Mouse (Mus musculus): ENCODE measurements around the gene Dhps. TPM values are rescaled to one million over a fixed set of nuclear protein-coding genes. Genes with fewer than 3 reads are reported as not detected.

Dhps gene
- polyA plus RNA-seq, 1 experiment, result 36.1 TPM

GRCm38 (mm10) chr8:85086238-85086637, 14.7 kb downstream of the Dhps start:
- TF ChIP-seq CTCF (IDR thresholded peaks at IDR 0.05; ENCODE audit: borderline replicate concordance, insufficient read depth, low read length), result no peak
- no peak for TF ChIP-seq POLR2A (IDR thresholded peaks at IDR 0.05; ENCODE audit: low read depth, low read length)

DNA sequence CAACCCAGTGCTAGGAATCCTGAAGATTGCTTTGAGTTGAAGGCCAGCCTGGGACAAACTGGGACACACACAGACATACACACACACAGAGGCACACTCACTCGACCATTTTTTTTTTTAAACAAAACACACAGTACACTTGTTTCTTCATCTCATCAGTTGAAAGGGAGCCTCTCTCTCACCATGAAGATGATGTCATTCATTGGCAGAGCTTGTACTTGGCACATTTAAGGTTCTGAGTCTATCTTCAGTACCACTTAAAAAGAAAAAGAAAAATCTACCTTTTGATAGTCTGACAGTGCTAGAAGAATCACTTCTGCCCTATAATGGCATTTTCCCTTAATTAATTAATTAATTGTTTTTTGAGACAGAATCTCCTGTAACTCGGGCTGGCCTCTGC, 17.2 kb downstream of the Dhps start:
- H3K4me3 ChIP-seq (ENCODE audit: insufficient read depth, low read length), result no peak overlapping the region
- TF ChIP-seq CTCF (IDR thresholded peaks at IDR 0.05; ENCODE audit: borderline replicate concordance, insufficient read depth, low read length) (no peak), POLR2A (IDR thresholded peaks at IDR 0.05; ENCODE audit: low read depth, low read length) (no peak)

More at GRCm38 (mm10) chr8:85086238-85086637, 14.7 kb downstream of the Dhps start:
- Histone ChIP-seq H3K27ac (ENCODE audit: insufficient read depth, low read length) (no peak overlapping the region), H3K4me1 (ENCODE audit: control insufficient read depth, insufficient read depth, low read length) (peaks cover 7% of the 10 kb centered on the region; the same call in 1 of the 2 replicates), H3K4me3 (ENCODE audit: insufficient read depth, low read length) (no peak overlapping the region)

DNA sequence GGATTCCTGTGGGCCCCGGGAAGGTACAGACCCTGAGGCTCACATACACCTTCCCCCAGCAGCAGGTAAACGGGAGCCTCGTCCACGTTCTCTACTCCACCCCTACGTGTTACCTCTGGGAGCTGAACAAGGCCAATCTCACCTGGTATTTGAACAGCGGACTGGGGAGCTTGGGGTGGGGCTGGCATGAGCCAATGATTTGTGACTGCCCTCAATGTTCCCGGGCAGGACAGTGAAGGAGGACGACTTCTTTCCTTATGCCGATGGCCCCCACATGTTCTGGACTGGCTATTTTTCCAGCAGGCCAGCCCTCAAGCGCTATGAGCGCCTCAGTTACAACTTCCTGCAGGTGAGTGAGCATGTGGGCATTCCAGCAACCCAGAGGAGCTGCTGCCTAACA, 19.3 kb downstream of the Dhps start:
- Histone ChIP-seq H3K4me1 (ENCODE audit: control insufficient read depth, insufficient read depth, low read length) (no peaks in the 10 kb centered on the region), H3K27ac (ENCODE audit: insufficient read depth, low read length) (no peak overlapping the region), H3K4me3 (ENCODE audit: insufficient read depth, low read length) (no peak overlapping the region)
- TF ChIP-seq POLR2A (IDR thresholded peaks at IDR 0.05; ENCODE audit: low read depth, low read length) (no peak), CTCF (IDR thresholded peaks at IDR 0.05; ENCODE audit: borderline replicate concordance, insufficient read depth, low read length) (no peak)

More for the DNA sequence above, 17.2 kb downstream of the Dhps start:
- Histone ChIP-seq H3K4me1 (ENCODE audit: control insufficient read depth, insufficient read depth, low read length) (peaks cover 5% of the 10 kb centered on the region; the same call in 1 of the 2 replicates), H3K27ac (ENCODE audit: insufficient read depth, low read length) (no peak overlapping the region)

DNA sequence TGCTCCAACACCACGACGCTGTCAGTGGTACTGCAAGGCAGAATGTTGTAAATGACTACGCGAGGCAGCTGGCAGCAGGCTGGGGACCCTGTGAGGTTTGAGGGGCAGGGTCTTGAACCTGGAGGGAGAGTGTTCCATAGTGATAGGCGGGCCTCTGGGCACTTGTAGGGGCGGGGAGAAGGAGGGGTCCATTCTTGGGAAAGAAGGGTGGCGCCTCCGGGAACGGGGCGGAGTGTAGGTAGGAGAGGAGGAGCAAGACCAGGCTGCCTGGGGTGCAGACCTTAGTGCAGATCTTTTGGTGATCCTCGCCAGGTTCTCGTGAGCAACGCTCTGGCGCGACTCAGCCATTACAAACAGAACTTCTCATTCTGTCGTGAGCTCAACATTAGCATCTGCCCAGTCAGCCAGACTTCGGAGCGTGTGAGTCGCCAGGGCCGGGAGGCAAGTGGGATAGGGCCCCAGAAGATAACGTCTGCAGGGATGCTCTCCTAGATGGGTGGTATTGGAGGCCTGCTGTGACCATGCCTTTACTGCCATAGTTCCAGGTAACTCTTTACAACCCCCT, 20.1 kb downstream of the Dhps start:
- Histone ChIP-seq H3K27ac (ENCODE audit: insufficient read depth, low read length) (no peak overlapping the region), H3K4me3 (ENCODE audit: insufficient read depth, low read length) (no peak overlapping the region), H3K4me1 (ENCODE audit: control insufficient read depth, insufficient read depth, low read length) (no peaks in the 10 kb centered on the region)
- TF ChIP-seq POLR2A (IDR thresholded peaks at IDR 0.05; ENCODE audit: low read depth, low read length) (no peak), CTCF (IDR thresholded peaks at IDR 0.05; ENCODE audit: borderline replicate concordance, insufficient read depth, low read length) (no peak)

- TF ChIP-seq POLR2A (IDR thresholded peaks at IDR 0.05; ENCODE audit: low read depth, low read length), result no peak
- TF ChIP-seq CTCF (IDR thresholded peaks at IDR 0.05; ENCODE audit: borderline replicate concordance, insufficient read depth, low read length), result no peak
- no peak overlapping the region for H3K4me3 ChIP-seq (ENCODE audit: insufficient read depth, low read length)
- H3K4me1 ChIP-seq (ENCODE audit: control insufficient read depth, insufficient read depth, low read length), result no peaks in the 10 kb centered on the region
- no peak overlapping the region for H3K27ac ChIP-seq (ENCODE audit: insufficient read depth, low read length)
Measured at GRCm38 (mm10) chr8:85095051-85095450, 23.5 kb downstream of the Dhps start.

DNA sequence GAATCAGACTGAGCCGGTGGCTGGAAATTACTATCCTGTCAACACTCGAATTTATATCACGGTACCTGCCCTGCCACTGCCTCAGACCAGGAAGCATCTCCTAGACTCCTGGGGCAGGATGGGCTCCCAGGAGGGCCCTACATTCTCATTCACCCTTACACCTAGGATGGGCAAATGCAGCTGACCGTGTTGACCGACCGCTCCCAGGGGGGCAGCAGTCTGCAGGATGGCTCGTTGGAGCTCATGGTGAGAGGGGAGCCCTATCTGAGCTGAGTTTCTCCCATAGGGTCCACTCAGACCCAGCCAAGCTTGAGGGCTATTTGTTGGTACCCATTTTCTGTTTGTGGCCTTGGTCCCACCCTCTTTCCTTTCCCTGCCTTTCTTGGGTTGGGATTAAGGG, 24.0 kb downstream of the Dhps start:
- Histone ChIP-seq H3K4me1 (ENCODE audit: control insufficient read depth, insufficient read depth, low read length) (no peaks in the 10 kb centered on the region), H3K27ac (ENCODE audit: insufficient read depth, low read length) (no peak overlapping the region), H3K4me3 (ENCODE audit: insufficient read depth, low read length) (no peak overlapping the region)
- TF ChIP-seq CTCF (IDR thresholded peaks at IDR 0.05; ENCODE audit: borderline replicate concordance, insufficient read depth, low read length), result no peak
- TF ChIP-seq POLR2A (IDR thresholded peaks at IDR 0.05; ENCODE audit: low read depth, low read length), result no peak

DNA sequence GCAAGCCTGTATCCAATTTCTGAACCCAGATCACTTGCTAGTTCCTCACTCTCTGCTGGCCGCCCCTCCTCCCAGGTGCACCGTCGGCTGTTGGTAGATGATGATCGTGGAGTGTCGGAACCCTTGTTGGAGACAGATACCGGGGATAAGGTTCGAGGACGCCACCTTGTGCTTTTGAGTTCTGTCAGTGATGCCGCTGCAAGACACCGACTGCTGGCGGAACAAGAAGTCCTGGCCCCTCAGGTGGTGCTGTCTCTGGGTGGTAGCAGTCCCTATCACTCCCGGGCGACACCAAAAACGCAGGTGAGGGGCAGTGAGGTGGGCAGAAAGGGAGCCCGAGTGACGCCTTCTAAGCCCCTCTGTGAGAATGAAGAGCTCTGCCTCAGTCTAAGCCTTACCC, 24.6 kb downstream of the Dhps start:
- Histone ChIP-seq H3K4me1 (ENCODE audit: control insufficient read depth, insufficient read depth, low read length) (no peaks in the 10 kb centered on the region), H3K4me3 (ENCODE audit: insufficient read depth, low read length) (no peak overlapping the region), H3K27ac (ENCODE audit: insufficient read depth, low read length) (no peak overlapping the region)
- TF ChIP-seq POLR2A (IDR thresholded peaks at IDR 0.05; ENCODE audit: low read depth, low read length) (no peak), CTCF (IDR thresholded peaks at IDR 0.05; ENCODE audit: borderline replicate concordance, insufficient read depth, low read length) (no peak)

DNA sequence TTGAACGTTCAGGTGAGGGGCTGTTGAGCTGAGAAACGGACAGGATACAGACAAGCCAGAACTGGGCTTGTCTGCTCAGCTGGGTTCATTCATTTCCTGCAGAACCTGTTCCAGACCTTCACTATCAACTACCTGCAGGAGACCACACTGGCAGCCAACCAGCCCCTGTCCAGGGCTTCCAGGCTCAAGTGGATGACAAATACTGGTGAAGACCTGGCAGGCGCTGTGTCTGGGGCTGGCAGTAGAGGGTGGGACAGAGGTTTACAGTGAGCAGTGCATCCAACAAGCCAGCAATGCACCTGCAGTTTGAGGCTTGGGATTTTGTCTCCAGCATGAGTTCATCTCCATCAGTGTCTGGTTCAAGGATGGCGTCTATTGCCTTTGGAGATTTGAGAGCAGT, 25.3 kb downstream of the Dhps start:
- TF ChIP-seq POLR2A (IDR thresholded peaks at IDR 0.05; ENCODE audit: low read depth, low read length), result no peak
- no peak for TF ChIP-seq CTCF (IDR thresholded peaks at IDR 0.05; ENCODE audit: borderline replicate concordance, insufficient read depth, low read length)
- H3K27ac ChIP-seq (ENCODE audit: insufficient read depth, low read length), result no peak overlapping the region
- H3K4me3 ChIP-seq (ENCODE audit: insufficient read depth, low read length), result no peak overlapping the region
- H3K4me1 ChIP-seq (ENCODE audit: control insufficient read depth, insufficient read depth, low read length), result no peaks in the 10 kb centered on the region

- Histone ChIP-seq H3K4me3 (ENCODE audit: insufficient read depth, low read length) (no peak overlapping the region), H3K4me1 (ENCODE audit: control insufficient read depth, insufficient read depth, low read length) (no peaks in the 10 kb centered on the region), H3K27ac (ENCODE audit: insufficient read depth, low read length) (no peak overlapping the region)
- TF ChIP-seq POLR2A (IDR thresholded peaks at IDR 0.05; ENCODE audit: low read depth, low read length) (no peak), CTCF (IDR thresholded peaks at IDR 0.05; ENCODE audit: borderline replicate concordance, insufficient read depth, low read length) (no peak)
Measured at GRCm38 (mm10) chr8:85100076-85100665, 28.6 kb downstream of the Dhps start.

GRCm38 (mm10) chr8:85113241-85113640, 41.7 kb downstream of the Dhps start:
- no peak overlapping the region for H3K27ac ChIP-seq (ENCODE audit: insufficient read depth, low read length)
- no peak overlapping the region for H3K4me3 ChIP-seq (ENCODE audit: insufficient read depth, low read length)
- no peak for TF ChIP-seq CTCF (IDR thresholded peaks at IDR 0.05; ENCODE audit: borderline replicate concordance, insufficient read depth, low read length)
- no peak for TF ChIP-seq POLR2A (IDR thresholded peaks at IDR 0.05; ENCODE audit: low read depth, low read length)
- no peaks in the 10 kb centered on the region for H3K4me1 ChIP-seq (ENCODE audit: control insufficient read depth, insufficient read depth, low read length)

All from embryonic fibroblast, embryonic 13.5 days (primary cell).